Mouse (Mus musculus): ENCODE results near the gene Dlgap4. TPM values are rescaled to one million over a fixed set of nuclear protein-coding genes. Genes with fewer than 3 reads are reported as not detected.

The Dlgap4 gene
- polyA plus RNA-seq, 1 experiment from 2014 or later = 270 TPM

- Histone ChIP-seq H3K27ac (ENCODE audit: low read length) (peak overlapping the region; percentile 14; the same call in 1 of the 2 replicates), H3K27me3 (ENCODE audit: control insufficient read depth, insufficient read depth, low read depth, low read length) (no peaks in the 10 kb centered on the region), H3K9me3 (replicated peaks; ENCODE audit: control insufficient read depth, low read length, poor library complexity, severe bottlenecking) (no peaks in the 10 kb centered on the region), H3K9ac (ENCODE audit: low read depth, low read length) (no peak overlapping the region), H3K36me3 (ENCODE audit: control insufficient read depth, insufficient read depth, low read length) (peaks cover 7% of the 10 kb centered on the region; the same call in 1 of the 2 replicates), H3K4me1 (ENCODE audit: control insufficient read depth, insufficient read depth, low read length) (peaks cover 13% of the 10 kb centered on the region; the same call in 1 of the 2 replicates), H3K4me2 (ENCODE audit: low read length) (no peak overlapping the region), H3K4me3 (ENCODE audit: low read depth, low read length) (no peak overlapping the region)
- ATAC-seq = no peak
- 64% methylated on average over 4 of the region's 4 CpGs for WGBS
These were observed 128.5 kb downstream of the Dlgap4 start for GRCm38 (mm10) chr2:156741998-156742397.

GRCm38 (mm10) chr2:156743248-156743647 lies 129.7 kb downstream of the Dlgap4 start:
- Histone ChIP-seq H3K9ac (ENCODE audit: low read depth, low read length) (no peak overlapping the region), H3K4me3 (ENCODE audit: low read depth, low read length) (no peak overlapping the region), H3K4me2 (ENCODE audit: low read length) (no peak overlapping the region), H3K36me3 (ENCODE audit: control insufficient read depth, insufficient read depth, low read length) (peaks cover 14% of the 10 kb centered on the region), H3K27ac (ENCODE audit: low read length) (no peak overlapping the region), H3K4me1 (ENCODE audit: control insufficient read depth, insufficient read depth, low read length) (peaks cover 13% of the 10 kb centered on the region; the same call in 1 of the 2 replicates), H3K27me3 (ENCODE audit: control insufficient read depth, insufficient read depth, low read depth, low read length) (no peaks in the 10 kb centered on the region), H3K9me3 (replicated peaks; ENCODE audit: control insufficient read depth, low read length, poor library complexity, severe bottlenecking) (no peaks in the 10 kb centered on the region)
- WGBS = 71% methylated on average over 3 of the region's 3 CpGs
- no peak for ATAC-seq

- Histone ChIP-seq H3K4me2 (ENCODE audit: low read length) (no peak overlapping the region), H3K4me3 (ENCODE audit: low read depth, low read length) (no peak overlapping the region), H3K27me3 (ENCODE audit: control insufficient read depth, insufficient read depth, low read depth, low read length) (no peaks in the 10 kb centered on the region), H3K9ac (ENCODE audit: low read depth, low read length) (no peak overlapping the region), H3K27ac (ENCODE audit: low read length) (no peak overlapping the region), H3K4me1 (ENCODE audit: control insufficient read depth, insufficient read depth, low read length) (peaks cover 13% of the 10 kb centered on the region; the same call in 1 of the 2 replicates), H3K9me3 (replicated peaks; ENCODE audit: control insufficient read depth, low read length, poor library complexity, severe bottlenecking) (no peaks in the 10 kb centered on the region), H3K36me3 (ENCODE audit: control insufficient read depth, insufficient read depth, low read length) (peaks cover 19% of the 10 kb centered on the region)
- 65% methylated on average over 5 of the region's 5 CpGs for WGBS
- ATAC-seq = no peak
These were observed 130.9 kb downstream of the Dlgap4 start for GRCm38 (mm10) chr2:156744414-156744813.

GRCm38 (mm10) chr2:156747315-156747714 lies 133.8 kb downstream of the Dlgap4 start:
- Histone ChIP-seq H3K36me3 (ENCODE audit: control insufficient read depth, insufficient read depth, low read length) (peaks cover 34% of the 10 kb centered on the region), H3K9me3 (replicated peaks; ENCODE audit: control insufficient read depth, low read length, poor library complexity, severe bottlenecking) (no peaks in the 10 kb centered on the region), H3K27ac (ENCODE audit: low read length) (no peak overlapping the region), H3K27me3 (ENCODE audit: control insufficient read depth, insufficient read depth, low read depth, low read length) (no peaks in the 10 kb centered on the region), H3K4me3 (ENCODE audit: low read depth, low read length) (no peak overlapping the region), H3K4me1 (ENCODE audit: control insufficient read depth, insufficient read depth, low read length) (peaks cover 3% of the 10 kb centered on the region; the same call in 1 of the 2 replicates), H3K9ac (ENCODE audit: low read depth, low read length) (no peak overlapping the region), H3K4me2 (ENCODE audit: low read length) (no peak overlapping the region)
- WGBS = 94% methylated on average over 3 of the region's 3 CpGs
- no peak for ATAC-seq

- H3K36me3 ChIP-seq (ENCODE audit: control insufficient read depth, insufficient read depth, low read length) = peaks cover 47% of the 10 kb centered on the region
- H3K27ac ChIP-seq (ENCODE audit: low read length) = no peak overlapping the region
- no peaks in the 10 kb centered on the region for H3K9me3 ChIP-seq (replicated peaks; ENCODE audit: control insufficient read depth, low read length, poor library complexity, severe bottlenecking)
- H3K4me1 ChIP-seq (ENCODE audit: control insufficient read depth, insufficient read depth, low read length) = no peaks in the 10 kb centered on the region
- no peak for ATAC-seq
- 90% methylated on average over 8 of the region's 8 CpGs for WGBS
- no peak overlapping the region for H3K4me3 ChIP-seq (ENCODE audit: low read depth, low read length)
- no peak overlapping the region for H3K4me2 ChIP-seq (ENCODE audit: low read length)
- no peaks in the 10 kb centered on the region for H3K27me3 ChIP-seq (ENCODE audit: control insufficient read depth, insufficient read depth, low read depth, low read length)
- H3K9ac ChIP-seq (ENCODE audit: low read depth, low read length) = no peak overlapping the region
These were observed 136.2 kb downstream of the Dlgap4 start for GRCm38 (mm10) chr2:156749687-156750086.

GRCm38 (mm10) chr2:156756937-156757336 lies 143.4 kb downstream of the Dlgap4 start:
- H3K27me3 ChIP-seq (ENCODE audit: control insufficient read depth, insufficient read depth, low read depth, low read length) = no peaks in the 10 kb centered on the region
- H3K4me3 ChIP-seq (ENCODE audit: low read depth, low read length) = no peak overlapping the region
- no peak overlapping the region for H3K4me2 ChIP-seq (ENCODE audit: low read length)
- no peak overlapping the region for H3K9ac ChIP-seq (ENCODE audit: low read depth, low read length)
- H3K9me3 ChIP-seq (replicated peaks; ENCODE audit: control insufficient read depth, low read length, poor library complexity, severe bottlenecking) = no peaks in the 10 kb centered on the region; the same call in 1 of the 2 replicates
- H3K36me3 ChIP-seq (ENCODE audit: control insufficient read depth, insufficient read depth, low read length) = peaks cover 71% of the 10 kb centered on the region
- ATAC-seq = no peak
- 97% methylated on average over 9 of the region's 9 CpGs for WGBS
- H3K4me1 ChIP-seq (ENCODE audit: control insufficient read depth, insufficient read depth, low read length) = no peaks in the 10 kb centered on the region
- H3K27ac ChIP-seq (ENCODE audit: low read length) = no peak overlapping the region

GRCm38 (mm10) chr2:156760843-156761505 lies 147.5 kb downstream of the Dlgap4 start:
- no peak overlapping the region for H3K9ac ChIP-seq (ENCODE audit: low read depth, low read length)
- 96% methylated on average over 5 of the region's 5 CpGs for WGBS
- peaks cover 66% of the 10 kb centered on the region for H3K36me3 ChIP-seq (ENCODE audit: control insufficient read depth, insufficient read depth, low read length)
- ATAC-seq = no peak
- no peaks in the 10 kb centered on the region for H3K4me1 ChIP-seq (ENCODE audit: control insufficient read depth, insufficient read depth, low read length)
- no peak overlapping the region for H3K4me3 ChIP-seq (ENCODE audit: low read depth, low read length)
- H3K9me3 ChIP-seq (replicated peaks; ENCODE audit: control insufficient read depth, low read length, poor library complexity, severe bottlenecking) = no peaks in the 10 kb centered on the region; the same call in 1 of the 2 replicates
- H3K4me2 ChIP-seq (ENCODE audit: low read length) = no peak overlapping the region
- no peak overlapping the region for H3K27ac ChIP-seq (ENCODE audit: low read length)
- no peaks in the 10 kb centered on the region for H3K27me3 ChIP-seq (ENCODE audit: control insufficient read depth, insufficient read depth, low read depth, low read length)

GRCm38 (mm10) chr2:156761521-156762278 lies 148.2 kb downstream of the Dlgap4 start:
- Histone ChIP-seq H3K9ac (ENCODE audit: low read depth, low read length) (no peak overlapping the region), H3K4me1 (ENCODE audit: control insufficient read depth, insufficient read depth, low read length) (no peaks in the 10 kb centered on the region), H3K27me3 (ENCODE audit: control insufficient read depth, insufficient read depth, low read depth, low read length) (no peaks in the 10 kb centered on the region), H3K36me3 (ENCODE audit: control insufficient read depth, insufficient read depth, low read length) (peaks cover 59% of the 10 kb centered on the region), H3K4me3 (ENCODE audit: low read depth, low read length) (no peak overlapping the region), H3K9me3 (replicated peaks; ENCODE audit: control insufficient read depth, low read length, poor library complexity, severe bottlenecking) (no peaks in the 10 kb centered on the region), H3K4me2 (ENCODE audit: low read length) (no peak overlapping the region), H3K27ac (ENCODE audit: low read length) (no peak overlapping the region)
- ATAC-seq = no peak
- 96% methylated on average over 17 of the region's 17 CpGs for WGBS

GRCm38 (mm10) chr2:156762499-156762898 lies 149.0 kb downstream of the Dlgap4 start:
- Histone ChIP-seq H3K4me2 (ENCODE audit: low read length) (no peak overlapping the region), H3K4me3 (ENCODE audit: low read depth, low read length) (no peak overlapping the region), H3K27me3 (ENCODE audit: control insufficient read depth, insufficient read depth, low read depth, low read length) (no peaks in the 10 kb centered on the region), H3K9ac (ENCODE audit: low read depth, low read length) (no peak overlapping the region), H3K27ac (ENCODE audit: low read length) (peak overlapping the region; percentile 17; the same call in 1 of the 2 replicates), H3K4me1 (ENCODE audit: control insufficient read depth, insufficient read depth, low read length) (no peaks in the 10 kb centered on the region), H3K9me3 (replicated peaks; ENCODE audit: control insufficient read depth, low read length, poor library complexity, severe bottlenecking) (no peaks in the 10 kb centered on the region), H3K36me3 (ENCODE audit: control insufficient read depth, insufficient read depth, low read length) (peaks cover 51% of the 10 kb centered on the region)
- WGBS = 86% methylated on average over 21 of the region's 21 CpGs
- no peak for ATAC-seq

All from midbrain, embryonic 16.5 days (tissue).